Mouse (Mus musculus): Measurements from ENCODE around the gene Nav3.
A peak's percentile ranks its signal among the peaks of the same experiment; 100 is the strongest.
"Not testable (repeated sequence)": the region's sequence is repeated elsewhere in the genome, so short reads cannot be mapped to it uniquely, and the experiment has no call there.

Nav3 gene

DNA sequence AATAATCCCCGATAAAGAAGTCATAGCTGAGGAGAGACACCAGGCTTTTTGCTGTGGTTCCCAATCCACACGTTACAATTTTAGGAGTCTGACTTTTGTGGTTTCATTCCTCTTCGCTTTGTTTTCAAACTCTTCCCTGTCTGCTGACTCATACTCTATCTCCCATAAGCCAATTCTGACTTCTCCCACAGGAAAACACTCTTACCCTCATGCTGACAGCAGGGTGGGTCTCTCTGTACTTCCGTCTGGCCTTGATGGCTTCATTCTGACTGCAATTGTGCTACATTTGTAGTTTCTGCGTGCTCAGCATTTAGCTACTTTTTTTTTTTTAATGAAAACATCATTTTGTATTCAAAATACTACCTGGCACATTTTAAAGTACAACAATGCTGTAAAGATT lies 379.4 kb downstream of the Nav3 start:
- no peak for DNase-seq (ENCODE audit: low read depth)

DNA sequence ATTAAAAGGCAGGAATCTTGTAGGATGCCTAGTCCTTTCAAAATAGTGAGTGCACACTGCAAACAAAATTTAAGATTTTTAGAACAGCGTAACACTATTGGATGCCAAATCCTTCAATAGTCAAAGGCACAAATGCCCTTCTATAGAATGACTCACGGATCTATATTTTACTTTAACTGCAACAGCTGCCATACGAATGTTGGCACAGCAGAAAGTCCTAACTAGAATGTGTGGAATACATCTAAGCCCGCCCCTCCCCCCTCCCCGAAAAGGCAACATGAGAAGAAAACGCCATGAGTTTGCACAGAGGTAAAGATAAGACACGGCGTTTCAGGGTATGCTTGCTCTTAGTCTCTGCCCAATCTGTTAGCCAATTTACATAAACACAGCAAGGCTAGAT lies 383.6 kb downstream of the Nav3 start:
- no peak for DNase-seq (ENCODE audit: low read depth)

DNA sequence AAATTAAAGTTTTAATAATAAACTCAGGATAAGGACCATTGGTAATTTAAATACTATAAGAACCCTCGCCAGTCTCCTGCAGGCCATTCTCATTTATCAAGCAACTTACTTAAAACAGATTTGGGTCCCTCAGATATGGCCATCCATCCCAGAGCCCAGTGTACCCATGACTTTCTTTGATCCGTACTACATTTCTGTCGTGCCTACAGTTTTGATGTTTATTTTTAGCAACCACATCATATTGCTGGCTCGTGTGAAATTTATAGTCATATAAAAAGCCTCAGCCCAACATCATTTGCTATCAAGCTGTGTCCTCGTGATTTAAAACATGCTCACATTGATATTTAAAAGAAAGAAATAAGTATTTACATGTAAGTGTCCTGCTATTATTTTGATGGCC lies 394.8 kb downstream of the Nav3 start:
- DNase-seq (ENCODE audit: low read depth), result no peak

DNA sequence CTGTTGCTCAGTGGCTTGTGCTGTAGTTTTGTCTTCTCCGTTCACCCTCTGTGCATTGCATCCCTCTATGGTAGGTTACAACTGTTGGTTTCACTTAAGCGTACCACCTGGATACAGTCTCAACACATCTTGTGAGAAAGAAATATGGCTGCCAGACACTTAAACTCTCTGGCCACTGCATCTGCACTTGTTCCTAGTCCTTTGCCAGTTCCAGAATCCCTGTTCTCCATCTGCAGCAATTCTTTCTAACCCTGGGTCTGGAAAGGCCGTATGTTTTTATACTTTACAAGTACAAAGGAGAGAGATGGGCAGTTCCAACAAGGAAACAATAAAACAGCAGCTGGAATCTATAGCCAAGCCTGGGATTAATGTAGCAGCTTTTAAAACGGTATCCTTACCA lies 418.5 kb downstream of the Nav3 start:
- DNase-seq (ENCODE audit: low read depth), result no peak

DNA sequence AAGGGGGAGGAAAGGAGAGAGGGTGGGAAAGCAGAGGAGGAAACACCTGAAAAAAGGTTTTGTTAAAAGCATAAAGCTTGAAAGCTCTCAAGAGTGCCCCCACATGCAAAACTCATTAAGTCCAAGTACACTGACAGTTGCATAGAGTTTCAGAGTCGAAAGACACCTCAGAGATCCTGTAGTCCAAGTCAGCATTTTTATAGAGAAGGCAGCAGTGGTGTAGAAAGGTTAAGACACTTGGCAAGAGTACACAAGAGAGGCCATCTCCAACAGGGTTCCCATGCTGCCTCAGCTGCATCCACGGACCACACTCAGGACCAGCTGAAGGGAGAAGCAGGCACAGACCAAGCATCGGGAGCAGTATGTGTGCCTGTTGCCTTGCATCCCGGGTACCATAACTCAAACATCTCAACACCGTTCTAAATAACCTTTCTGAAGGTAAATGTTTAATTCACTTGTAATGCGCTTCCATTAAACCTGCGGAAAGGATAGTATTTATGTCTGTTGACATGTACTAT lies 421.4 kb downstream of the Nav3 start:
- no peak for DNase-seq (ENCODE audit: low read depth)

DNA sequence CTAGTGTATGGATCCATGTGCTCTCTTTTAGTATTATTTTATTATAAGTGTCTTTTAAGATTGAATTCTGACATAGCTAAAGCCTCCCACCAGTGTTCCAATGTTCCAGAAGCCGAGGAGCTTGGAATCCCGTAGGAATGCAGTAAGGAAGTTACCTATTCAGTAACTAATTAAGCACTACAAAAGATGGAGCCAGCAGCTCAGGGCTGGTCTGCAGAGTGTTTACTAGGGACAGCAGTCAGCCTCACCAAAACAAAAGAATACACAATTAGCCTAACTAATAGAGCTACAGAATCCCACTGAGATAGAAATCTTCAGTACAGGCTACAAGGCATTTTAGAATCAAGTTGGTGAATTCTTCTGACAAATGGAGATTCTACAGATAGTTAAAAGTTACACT lies 431.1 kb downstream of the Nav3 start:
- DNase-seq (ENCODE audit: low read depth), result not testable (repeated sequence)

DNA sequence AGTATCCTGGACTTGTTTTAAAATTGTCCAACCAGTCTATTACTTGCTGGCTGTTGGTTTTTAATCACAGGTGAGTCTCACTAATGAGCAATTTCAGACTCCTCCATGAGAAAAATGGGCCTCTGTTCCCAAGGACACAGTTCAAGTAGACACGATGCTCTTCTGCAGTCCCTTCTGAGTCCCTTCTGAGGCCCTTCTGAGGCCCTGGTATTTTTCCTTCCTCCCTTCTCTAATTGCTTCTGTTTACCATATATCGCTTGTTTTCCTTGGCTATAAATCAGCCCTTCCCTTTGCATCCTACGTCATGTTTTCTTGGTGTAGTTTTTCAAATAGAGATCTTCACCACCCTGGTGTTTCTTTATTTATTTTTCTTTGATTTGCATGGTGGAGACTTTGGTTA lies 433.9 kb downstream of the Nav3 start:
- no peak for DNase-seq (ENCODE audit: low read depth)

DNA sequence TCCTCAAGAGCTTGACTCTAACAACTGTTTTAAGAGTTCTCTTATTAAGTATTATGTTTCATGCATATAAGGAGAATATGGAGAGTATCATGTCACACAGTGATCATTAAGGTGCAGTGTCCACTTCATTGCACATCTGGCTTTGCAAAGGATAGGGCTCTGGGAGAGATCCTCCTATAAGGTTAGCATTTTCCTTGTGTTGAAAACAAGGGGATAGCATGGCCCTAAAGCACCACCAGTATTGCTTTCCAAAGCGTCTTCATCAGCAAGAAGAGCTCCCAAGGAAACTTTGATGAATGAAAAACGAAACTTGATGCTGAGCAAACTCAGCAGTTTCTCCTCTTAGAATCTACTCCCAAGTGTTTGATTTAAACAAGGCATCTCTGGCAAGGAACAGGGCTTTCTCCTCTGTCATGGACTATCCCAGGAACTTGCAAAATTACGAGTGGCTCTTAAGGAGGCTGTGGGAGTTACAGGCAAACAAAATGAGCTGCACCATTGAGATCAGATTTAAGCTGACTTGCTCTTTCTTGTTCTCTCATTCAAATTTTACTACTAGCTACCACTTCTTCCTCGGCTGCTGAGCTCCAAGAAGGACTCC lies 436.6 kb downstream of the Nav3 start:
- DNase-seq (ENCODE audit: low read depth), result no peak

DNA sequence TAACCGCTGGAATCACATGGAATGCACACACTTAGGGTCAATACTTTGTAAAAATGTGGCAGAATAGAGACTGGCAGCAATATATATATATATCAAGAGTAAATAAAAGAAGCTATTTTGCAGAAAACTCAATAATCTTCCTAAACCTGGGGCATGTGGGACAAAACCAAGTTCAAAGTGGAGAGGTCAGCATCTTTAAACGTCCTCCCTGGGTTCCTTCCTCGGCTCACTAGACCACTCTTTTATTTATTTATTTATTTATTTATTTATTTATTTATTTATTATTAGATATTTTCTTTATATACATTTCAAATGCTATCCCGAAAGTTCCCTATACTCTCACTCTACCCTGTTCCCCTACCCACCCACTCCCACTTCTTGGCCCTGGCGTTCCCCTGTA lies 454.7 kb downstream of the Nav3 start:
- DNase-seq (ENCODE audit: low read depth), result not testable (repeated sequence)

DNA sequence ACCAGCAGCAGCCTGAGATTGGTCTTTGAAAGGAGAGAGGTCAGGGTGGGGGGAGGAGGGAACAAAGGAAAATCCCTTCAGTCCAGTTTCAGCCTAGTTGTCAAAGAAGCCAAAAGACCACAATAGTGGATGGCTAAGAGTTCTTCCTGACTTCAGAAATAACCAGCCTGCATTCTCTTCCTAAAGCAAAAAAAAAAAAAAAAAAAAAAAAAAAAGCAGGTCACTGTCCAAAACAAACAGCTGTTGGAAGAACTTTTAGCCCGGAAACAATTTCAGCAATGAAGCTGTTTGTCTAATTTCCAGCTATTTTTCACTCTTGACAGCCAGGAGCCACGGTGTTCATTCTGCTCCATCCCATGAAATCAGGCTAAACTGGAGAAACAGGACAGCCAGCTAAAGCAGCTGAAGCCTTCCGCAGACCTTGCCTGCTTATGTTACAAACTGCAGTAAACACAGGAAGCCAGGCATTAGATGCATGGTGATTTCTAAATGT lies 455.2 kb downstream of the Nav3 start:
- DNase-seq (ENCODE audit: low read depth), result no peak

DNA sequence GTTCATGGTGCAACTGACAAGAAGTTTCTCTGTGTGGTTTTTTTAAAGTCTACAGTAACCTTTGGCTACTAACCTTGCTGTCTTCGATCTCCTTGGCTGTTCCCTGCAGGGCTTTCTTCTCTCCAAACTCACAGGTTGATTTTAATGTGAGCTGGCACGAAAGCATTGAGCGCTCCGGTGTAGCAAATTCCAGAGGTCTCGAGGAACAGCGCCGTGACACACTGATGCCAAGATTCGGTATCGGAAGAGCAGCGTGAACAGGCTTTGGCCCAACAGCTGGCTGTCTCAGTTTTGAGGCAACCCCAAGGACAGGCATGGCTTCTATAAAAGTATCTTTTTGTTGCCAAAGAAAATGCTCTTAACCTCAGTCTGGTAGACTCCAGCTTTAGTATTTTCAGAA lies 456.1 kb downstream of the Nav3 start:
- DNase-seq (ENCODE audit: low read depth), result peak; percentile 21

DNA sequence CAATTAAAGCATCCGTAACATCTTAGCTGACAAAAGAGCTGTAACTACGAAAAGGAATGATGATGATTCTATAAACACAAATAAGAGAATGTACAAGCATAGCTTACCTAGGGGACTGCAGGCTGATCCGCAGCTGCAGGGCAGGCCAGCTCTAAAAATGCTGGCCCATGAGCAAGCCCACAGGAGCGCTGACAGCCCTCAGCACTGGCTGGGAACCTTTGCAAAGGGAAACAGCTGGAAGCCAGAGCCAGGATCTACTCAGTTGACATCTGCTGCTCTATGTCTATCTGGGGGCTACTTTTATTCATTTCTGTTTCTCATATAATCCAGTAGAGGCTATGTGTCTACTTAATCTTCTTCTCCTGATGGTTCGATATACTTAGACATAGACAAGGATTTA lies 461.7 kb downstream of the Nav3 start:
- no peak for DNase-seq (ENCODE audit: low read depth)

DNA sequence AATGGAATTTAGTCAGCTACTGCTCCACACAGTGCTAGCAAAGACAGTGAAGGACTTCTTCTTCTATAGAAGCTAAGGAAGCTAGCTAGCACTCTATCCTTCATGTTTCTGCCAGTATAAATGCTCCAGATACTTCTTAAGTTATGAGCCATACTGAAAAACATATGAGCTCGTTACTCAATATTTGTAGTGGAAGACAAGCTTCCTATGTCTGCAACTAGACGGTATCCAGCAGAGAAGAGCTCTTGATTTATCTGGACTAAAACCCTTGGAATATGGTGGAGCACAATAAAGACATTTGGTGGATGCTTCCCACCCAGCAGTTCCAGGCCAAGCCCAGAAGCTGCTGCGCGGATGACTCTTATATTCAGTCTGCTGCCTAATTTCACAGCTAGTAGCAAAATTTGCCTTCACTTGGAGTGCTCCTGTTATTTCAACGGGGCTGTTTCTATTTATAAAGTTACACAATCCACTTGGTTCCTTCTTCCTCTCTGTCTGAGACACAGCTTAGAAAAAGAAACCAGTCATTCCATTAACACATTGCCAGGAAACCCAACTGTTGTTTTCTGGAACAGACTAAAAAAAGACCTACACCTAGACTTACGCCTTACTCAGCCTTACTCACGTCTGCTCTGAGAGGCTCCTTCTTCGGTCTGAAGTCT lies 470.0 kb downstream of the Nav3 start:
- peak; percentile 71 for DNase-seq (ENCODE audit: low read depth)

DNA sequence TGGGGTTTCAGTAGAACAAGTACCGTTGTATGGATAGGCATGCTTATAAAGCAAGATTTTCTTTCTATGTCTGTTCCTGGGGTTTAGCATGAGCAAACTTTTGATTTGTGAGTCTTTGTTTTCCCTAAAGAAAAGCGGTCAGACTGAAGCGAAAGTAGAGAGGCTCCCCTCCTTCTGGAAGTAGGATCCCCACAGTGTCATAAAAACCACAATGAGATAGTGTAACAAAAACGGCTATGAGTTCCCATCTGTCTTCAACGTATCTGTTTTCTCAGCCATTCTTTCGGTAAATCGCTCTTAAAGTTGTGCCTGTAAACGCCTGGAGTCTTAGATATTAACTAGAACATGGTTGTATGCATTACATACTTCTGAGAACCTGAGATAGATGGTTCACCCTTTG lies 479.7 kb downstream of the Nav3 start:
- no peak for DNase-seq (ENCODE audit: low read depth)

DNA sequence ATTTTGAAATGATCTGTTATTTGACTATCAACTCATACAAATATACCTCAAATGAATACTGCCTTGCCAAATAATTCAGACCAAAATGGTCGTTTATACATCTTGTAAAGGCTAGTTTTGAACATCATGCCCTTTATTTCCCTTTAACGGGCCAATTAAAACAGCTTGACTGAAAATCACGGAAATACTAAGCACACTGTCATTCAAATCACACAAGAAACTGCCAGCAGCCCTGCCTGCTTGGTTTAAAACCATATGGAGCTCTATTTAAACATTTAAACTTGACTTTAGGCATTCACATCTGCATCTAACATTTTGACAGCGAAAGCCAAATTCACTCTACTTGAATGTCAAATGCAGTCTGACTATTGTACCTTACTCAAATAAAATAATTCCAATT lies 481.8 kb downstream of the Nav3 start:
- DNase-seq (ENCODE audit: low read depth), result no peak

DNA sequence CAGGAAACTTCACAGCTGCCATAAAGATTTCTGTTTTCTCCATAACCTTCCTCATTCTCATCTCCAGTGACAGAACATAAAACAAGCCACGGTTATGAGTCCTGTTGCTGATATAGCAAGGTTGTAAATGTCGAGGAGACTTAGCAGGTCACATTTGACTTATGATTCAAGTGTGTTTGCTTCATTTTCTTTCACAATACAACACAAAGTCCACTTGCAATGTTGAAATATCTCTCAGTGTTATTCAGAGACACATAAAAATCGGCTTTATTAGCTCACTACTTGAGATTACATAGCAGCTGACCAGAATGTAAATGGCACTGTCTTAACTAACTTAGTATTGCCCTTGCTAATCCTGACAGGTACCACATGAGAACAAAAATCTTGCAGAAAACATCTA lies 482.5 kb downstream of the Nav3 start:
- no peak for DNase-seq (ENCODE audit: low read depth)

DNA sequence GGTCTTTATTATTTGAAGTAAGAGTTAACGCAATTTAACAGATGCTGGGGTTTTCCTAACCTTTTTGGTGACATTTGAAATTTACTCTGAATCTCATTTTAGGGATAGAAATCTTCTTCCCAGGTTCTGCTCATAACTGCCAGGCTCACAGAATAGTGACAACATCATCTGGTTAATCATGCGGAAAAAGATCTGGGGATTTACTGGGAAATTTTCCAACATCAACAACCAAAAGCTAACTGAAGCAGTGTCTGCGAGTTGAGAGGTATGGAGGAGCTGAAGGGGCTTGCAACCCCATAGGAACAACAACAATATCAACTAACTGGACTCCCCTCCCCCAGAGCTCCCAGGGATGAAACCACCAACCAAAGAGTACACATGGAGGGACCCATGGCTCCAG lies 505.7 kb downstream of the Nav3 start:
- DNase-seq (ENCODE audit: low read depth), result no peak

DNA sequence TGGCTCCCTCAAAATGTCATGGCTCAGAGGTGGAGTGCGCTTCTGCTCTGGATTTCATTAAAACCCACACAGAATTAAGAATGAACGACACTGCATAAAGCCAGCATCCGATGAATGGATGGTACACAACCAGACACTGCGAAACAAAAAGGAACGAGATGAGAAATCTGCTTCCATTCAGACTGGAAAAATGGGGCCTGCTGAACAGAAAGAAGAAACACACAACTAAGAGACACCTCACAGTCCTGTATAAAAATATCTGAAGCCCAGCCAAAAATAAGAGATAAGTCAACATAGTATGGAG lies 526.7 kb downstream of the Nav3 start:
- DNase-seq (ENCODE audit: low read depth), result no peak

DNA sequence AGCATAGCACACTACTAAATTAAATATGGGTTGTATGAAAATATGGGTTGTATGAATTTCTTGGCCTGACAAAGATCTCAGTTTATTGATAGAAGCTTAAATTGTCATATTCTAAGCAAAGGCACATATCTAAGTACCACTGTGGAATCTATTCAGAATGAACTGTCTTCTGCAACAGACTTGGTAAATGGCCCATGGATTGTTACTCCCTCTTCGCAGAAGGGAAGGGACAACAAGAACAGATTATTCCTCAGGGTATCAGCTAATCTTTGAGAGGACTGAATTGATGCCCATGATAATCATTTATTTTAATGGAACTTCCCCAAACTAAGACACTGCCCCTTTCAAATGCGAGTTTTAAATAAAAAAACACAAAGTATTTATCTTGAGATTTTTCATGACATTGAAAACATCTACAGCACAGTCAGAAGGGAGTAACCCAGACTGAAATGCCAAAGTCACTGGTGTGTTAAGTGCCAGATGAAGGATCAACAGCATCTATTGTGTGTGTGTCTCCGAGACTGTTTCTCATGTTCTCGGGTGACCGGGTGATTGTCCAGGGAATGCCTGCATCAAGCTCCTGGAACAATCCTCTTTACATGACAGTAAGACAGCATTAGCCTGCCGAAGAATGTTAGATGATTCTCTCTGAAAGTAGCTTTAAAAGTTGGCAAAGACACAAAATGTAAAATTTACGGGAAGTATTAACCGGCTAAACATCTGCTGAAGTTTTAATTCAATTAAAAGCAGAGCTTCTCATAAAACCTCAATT lies 527.3 kb downstream of the Nav3 start:
- DNase-seq (ENCODE audit: low read depth), result no peak

DNA sequence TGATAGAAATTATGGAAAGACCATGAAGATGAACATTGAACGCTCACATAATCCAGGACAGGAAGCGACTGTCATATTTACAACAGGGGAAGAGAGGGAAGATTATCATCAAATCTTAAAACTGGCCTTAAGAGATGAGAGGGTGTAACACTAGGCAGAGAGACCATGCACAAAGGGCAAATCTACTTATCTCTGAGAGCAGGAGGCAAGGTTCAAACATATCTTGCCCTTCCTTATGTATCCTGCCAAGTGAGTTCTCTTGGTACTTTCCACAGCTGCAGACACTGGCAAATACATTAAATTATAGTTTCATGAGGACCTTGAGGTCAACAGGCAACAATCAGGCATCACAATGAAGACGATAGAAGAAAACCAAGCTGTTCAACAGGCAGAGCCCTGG lies 529.9 kb downstream of the Nav3 start:
- DNase-seq (ENCODE audit: low read depth), result no peak

DNA sequence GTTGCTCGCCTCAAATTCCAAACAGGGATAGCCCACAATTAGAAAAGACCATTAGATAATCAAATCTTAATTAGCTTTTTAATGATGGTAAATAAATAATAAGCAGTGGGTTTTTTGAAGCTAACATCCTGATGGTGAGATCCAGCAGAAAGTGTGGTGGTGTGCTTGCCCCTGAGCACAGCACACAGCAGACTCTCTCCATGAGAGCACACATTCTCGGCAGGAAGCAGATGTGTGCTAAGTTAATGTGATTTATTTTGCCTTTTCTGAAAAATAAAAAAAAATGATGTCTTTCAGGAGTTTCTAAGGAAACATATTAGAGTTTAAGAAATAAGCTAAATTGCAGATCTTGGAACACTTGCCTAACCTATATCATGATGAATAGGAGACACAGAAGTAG lies 531.9 kb downstream of the Nav3 start:
- DNase-seq (ENCODE audit: low read depth), result no peak

DNA sequence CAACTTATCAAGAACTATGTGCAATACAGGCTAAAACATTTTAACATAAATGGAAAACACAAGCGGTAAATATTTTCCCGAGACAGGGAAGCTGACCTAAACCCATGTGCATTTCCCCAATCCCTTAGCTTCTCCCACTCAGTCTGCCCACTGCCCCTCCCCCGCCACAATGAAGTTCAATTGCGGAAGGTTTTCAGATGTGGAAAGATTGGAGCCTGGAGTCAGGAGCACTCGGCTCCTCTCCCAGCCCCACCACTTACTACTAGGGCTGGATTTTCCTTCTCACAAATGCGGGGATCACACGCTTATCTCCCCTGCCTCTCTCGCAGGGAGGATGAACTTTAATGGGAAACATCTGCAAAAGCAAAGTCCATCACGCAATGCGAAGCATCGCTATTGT lies 534.6 kb downstream of the Nav3 start:
- DNase-seq (ENCODE audit: low read depth), result no peak

DNA sequence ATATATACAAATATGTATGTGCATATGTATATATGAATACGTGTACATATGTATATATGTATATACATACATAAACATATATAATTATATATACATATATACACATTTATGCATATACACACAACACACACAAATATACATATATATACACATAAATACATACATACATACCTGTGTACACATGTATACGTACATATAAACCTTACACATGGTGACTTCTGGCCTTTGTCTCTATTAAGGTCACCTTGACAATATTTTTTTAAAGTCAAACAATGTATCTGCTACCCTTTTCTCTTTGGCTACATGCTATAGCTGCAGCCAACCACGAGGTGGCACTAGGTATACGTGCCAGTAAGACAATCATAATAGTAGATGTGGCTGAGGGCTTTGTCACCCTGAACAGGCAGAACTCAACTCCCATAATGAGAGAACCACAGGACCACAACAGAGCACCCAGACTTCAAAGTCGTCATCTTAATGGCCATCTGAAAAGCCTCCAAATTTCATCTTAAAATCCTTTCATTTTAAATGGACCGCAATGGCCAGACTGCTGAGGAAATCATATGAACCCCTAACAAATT lies 535.3 kb downstream of the Nav3 start:
- peak; percentile 41 for DNase-seq (ENCODE audit: low read depth)

Data from fibroblast of lung, adult 2 months (primary cell).